Mouse (Mus musculus) ZHBTc4 (cell line): ENCODE results near the gene Gpr137b.
"Not testable (repeated sequence)": the region's sequence is repeated elsewhere in the genome, so short reads cannot be mapped to it uniquely, and the experiment has no call there.

Experiments
- DNase-seq: peaks from one replicate; pipeline ENCODE4 v3.0.0-alpha.2; 2011; ENCODE audit warnings: low read depth, low spot score

Gpr137b gene

DNA sequence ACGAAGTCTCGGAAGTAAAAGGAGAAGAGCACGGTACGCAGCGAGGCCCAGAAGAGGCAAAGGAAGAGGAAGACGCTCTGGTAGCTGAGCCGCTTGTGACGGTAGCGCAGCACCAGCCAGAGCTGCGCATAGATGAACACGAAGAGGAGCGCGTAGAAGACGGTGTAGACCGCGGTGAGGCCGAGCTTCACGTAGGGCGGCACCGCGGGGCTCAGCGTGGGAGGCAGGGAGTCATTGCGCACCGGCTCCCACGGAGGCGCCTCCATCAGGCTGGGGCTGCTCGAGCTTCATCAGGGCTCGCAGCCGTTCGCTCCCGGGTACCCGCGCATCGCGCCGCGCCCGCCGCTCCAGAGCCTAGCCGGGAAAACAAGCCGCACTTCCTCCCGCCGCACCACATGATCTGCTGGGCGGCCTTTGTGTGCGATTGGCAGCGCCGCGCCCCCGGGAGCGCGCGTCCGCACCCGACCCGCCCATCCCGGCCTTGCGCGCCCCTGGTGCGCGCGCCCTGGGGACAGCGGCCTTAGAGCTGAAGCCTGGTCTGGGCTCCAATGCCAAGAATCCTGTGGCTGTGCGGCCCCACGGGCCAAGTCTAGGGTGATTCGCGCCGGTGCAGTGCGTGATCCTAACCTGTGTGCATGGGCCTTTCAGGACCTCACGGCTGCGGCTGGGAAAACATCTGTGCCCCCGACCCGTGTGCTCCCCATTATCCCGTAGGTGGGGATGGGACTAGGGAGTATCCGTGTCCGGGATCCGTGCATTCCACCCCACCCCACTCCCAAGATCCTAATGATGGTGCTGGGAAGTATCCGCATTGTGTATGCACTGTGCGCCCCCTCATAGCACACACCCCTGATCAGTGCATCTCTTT is at the start of gene Gpr137b:
Gene Gpr137b, minus strand, starts transcription at position 787 of the 868 bp plus-strand sequence.
- peak; percentile 69 for DNase-seq

DNA sequence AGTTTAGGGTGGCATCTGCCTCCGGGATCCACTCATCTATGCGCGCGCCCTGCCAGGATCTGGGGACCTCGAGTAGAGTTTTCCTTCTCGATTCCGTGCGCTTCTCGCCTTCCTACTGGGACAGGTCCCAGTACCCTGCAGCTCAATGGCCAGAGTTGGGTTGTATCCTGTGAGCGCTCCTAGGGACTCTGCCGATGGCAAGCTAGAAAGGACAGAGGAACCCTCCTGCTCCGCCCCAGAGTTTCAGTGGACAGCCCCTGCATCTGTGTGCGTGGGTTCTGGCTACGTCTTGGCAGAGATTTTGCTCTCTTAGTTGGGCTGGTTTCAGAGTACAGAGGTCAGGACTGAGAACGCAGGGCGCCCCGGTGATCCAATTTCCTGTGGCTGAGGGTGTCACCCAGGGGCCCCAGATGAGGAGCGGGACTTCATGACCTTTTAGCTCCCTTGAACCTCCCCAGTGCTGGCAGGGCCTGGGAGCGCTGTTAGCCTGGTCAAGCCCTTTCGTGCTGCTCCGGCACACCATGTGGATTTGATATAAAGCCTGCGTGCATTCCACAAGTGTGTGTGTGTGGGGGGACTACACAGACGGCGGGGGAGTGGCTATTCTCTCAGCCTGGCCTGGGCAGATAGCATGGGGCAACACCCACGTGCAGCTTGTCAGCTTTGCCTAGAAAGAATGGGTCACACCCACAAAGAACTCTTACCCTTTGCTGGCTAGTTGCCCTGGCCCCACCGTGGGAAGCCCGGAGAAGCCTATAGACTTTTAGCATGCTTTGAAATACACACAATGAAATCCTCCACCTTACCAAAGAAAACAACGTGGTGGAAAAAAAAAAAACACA is 44.5 kb upstream of the Gpr137b start:
- DNase-seq = not testable (repeated sequence)

GRCm38 (mm10) chr13:13437460-13438015 is 43.7 kb upstream of the Gpr137b start, which contains the start of gene Nid1:
Gene Nid1, plus strand, starts transcription at chr13:13437551.
- DNase-seq = peak; percentile 78

DNA sequence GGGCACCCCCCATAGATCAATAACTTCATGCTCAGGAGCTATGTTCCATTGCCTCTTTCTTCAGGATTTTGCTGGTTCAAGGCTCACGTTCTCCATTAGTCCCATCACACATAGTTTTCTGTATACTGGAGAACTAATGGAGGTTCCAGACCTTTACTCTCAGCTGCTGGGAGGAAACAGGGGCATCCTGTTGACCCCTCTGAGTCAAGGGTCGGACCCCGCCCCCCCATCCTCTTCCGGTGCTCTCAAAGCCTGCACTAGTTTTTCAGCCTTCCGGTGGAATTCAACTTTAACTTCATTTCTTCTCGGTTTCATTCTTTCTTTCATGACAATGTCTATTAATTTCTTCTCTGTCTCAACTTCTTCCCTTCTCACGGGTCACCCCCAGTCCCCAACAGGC is 42.3 kb upstream of the Gpr137b start:
- DNase-seq = not testable (repeated sequence)

DNA sequence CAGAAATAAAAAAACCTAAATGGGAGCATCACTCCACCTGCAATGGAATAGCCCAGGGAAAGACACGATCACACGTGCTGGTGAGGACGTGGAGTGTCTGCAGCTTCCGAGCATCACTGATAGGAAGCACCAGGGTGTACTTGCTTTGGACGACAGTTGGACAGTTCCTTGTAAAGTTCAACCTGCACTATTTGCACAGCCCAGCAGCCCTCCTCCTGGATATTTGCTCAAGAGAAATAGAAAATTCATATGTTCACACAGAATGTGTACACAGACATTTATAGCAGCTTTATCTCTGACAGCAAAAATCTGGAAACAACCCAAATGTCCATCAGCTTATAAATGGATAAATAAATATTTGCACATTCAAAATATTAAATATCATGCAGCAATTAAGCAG is 29.5 kb upstream of the Gpr137b start:
- not testable (repeated sequence) for DNase-seq

GRCm38 (mm10) chr13:13418859-13419258 is 25.0 kb upstream of the Gpr137b start:
- DNase-seq = not testable (repeated sequence)

DNA sequence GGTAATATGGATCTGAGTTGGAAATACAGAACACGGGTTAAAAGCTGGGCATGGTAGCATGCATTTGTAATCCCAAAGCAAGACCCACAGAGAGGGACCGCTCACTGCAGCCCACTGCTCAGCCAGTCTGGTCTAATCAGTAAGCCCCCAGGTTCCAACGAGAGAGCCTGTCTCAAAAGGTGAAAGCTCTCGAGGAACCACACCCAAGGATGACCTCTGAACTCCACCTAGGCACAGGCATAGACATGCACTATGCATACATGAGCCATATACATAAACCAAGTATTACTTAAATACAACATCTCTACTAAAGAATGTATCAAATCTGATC is 22.2 kb upstream of the Gpr137b start:
- DNase-seq = not testable (repeated sequence)

DNA sequence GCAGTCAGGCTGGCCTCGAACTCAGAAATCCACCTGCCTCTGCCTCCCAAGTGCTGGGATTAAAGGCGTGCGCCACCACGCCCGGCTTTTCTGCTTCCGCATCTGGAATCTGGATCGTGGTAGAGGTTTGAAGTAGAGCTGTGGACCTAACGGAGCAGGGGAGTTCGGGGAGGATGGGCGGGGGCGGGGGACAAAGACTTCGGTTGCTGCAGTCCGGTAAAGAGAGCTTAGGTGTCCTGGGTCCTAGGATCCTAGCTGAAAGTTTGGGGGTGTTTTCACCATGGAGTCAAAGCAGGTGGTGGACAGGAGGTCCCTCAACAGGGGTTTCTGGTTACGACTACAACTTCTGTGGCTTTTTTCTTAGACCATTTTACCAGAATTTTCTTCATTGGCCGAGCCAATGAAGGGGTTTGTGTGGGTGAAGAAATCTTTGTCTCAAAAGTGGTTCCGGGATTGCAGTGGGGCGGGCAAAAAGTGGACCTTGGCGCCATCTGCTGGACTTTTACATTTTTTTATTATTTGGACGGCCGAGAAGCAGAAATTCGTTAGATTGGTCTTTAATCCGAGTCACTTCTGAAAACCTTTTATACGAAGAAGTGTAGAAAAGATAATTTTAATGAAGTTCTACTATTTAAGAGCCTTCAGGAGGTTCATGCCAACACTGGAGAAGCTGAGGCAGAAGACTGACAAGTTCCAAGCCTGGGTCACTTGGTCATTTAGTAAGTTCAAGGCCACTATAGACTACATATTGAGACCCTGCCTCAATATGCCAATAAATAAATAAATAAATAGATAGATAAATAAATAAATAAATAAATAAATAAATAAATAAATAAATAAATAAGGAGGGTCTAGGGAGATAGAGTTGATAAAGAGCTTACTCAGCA is 21.5 kb upstream of the Gpr137b start:
- DNase-seq = peak; percentile 72

DNA sequence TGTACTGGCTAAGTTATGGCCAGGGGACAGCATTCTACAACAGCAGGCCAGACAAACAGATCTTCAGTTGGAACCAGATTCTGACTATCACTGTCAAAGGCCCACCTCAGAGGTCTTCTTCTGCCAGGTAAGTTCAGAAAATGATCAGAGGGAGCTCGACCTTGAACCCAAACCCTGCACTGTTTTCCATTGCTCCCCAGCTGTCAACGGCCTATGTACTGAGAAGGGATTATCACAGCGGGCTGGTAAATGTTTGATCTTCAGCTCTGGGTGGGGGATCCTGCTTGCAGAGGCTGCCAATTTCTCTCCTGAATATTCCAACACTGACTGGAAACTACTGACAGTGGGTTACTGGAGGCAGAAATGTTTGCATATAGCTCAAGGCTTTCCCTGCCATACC is 20.4 kb upstream of the Gpr137b start:
- DNase-seq = no peak

DNA sequence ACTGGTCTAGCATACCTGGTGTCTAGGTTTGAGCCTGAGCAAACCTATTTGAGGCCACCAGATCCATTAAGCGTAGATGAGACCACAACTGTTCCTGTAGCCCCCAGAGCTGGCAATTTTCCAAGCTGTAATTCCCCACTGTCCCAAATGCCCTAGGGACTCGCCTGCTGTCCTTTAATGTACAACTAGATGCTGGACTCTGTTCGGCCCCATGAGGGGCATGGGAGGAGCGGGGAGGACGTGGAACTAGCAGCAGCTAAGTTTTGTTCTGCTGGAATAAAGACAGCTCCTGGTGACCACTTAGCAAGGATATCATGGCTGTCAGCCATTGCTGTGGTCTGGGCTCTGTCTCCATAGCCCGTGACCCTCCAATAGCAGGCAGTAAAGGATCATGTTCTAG is 11.7 kb upstream of the Gpr137b start:
- not testable (repeated sequence) for DNase-seq

GRCm38 (mm10) chr13:13404517-13405155 is 10.8 kb upstream of the Gpr137b start:
- not testable (repeated sequence) for DNase-seq

DNA sequence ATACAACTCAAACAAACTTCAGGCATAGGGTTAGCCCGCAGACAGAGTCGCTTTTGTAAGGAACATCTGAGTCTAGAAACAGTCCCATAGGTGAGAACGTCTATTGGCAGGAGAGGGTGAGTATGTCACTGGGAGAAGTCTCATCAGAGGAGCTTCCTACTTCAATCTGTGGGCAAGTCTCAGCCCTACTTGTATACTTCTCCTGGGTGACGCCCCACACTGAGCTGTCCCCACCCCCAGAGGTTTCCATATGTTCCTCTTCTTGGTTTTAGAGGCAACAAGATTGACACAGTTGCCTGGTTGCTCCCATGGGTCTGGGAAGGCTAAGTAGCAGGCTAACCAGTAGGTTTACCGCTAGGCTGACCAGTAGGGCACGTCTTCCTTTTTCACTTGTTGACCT is 10.0 kb upstream of the Gpr137b start:
- DNase-seq = not testable (repeated sequence)

DNA sequence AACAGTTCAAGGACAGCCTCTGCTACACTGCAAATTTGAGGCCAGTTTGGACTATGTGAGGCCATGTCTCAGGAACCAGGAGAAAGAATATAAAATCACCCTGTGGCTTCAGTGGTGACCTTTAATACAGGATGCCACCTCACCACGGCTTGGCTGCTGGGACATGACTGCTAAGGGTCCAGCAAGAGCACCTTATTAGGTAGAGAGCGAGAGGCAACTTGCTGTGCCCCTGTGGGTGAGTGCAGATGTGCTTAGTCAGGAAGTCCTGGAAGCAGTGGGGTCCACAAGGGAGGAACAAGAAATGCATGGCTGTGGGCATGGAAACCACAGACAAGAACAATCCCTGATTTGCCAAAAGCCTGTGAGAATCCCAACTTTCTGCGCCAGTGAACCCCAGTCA is 9.6 kb upstream of the Gpr137b start:
- DNase-seq = not testable (repeated sequence)

- DNase-seq = not testable (repeated sequence)
Measured at GRCm38 (mm10) chr13:13402818-13403217, 9.0 kb upstream of the Gpr137b start.

DNA sequence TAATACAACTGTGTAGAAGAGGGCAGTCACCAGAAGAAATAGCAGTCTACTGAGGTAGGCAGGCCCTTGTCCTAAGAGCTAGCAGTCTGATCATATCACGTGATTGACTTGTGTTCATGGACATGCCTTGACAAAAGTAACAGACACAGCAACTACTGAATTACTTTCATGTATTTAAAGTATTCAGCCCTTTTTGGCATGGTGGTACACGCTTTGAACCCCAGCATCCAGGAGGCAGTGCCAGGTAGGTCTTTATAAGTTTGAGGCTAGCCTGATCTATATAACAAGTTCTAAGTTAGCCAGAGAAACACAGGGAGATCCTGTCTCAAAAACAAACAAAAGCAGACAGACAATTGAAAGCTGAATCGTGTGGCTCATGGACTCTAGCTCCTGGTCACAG is 7.0 kb upstream of the Gpr137b start:
- not testable (repeated sequence) for DNase-seq

DNA sequence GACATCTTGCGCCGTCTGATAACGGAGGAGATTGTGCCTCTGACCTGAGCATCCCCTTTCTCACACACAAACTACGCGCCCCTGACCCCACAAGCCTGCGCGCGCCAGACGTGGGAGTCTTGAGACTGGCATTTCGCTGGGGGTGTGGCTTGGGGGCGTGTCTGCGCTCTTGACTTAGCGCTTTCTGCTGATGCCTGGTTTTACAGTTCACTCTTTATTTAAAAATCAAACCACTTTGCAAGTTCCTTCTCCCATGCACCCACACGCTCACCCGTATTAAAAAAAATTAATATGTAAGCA is 232 bp upstream of the Gpr137b start:
- DNase-seq = peak; percentile 67

DNA sequence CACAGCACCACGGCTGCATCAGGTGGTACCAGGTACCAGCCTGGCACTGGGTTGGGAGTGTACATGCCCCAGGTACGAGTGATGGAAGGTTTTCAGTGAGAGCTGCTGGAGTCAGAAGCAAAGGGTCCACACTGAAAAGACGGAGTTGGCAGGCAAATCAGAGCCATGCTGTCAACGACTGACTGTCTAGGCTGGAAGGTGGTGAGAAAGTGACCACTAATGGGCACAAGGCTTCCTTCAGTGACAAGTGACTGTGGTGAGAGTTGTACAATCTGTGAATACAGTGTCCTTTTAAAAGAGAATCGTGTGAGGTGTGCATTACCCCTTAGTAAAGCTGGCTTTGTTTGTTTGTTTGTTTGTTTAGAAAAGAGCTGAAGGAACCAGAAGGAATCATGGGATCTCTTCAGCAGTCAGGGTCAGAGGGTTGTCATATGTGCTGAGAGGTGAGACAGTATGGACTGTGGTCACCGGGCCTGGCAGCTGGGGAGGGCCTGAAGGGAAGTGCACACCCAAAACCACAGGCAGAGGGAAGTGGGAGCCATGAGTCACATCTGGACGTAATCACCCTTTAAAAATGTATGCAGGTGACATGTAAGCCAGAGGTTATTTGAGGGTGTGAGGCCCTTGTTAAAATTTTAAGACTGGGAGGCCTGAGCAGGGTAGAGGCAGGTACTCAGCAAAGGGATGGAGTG is 15.5 kb downstream of the Gpr137b start:
- DNase-seq = not testable (repeated sequence)

DNA sequence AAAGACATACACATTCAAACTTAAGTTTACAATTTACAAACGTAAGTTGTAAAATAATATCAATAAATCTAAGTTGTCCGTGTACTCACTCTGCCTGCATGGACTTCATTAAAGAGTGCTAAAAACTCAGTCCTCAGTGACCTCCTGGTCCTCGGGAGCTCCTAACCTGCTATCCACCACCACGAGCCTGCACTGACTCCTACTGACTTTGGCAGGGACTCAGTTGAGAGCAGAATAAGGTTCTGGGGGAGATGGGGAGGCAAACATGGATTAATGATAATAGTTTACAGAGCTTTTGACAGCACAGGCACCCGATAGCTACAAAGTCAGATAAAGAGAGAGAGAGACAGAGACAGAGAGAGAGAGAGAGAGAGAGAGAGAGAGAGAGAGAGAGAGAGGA is 16.6 kb downstream of the Gpr137b start:
- no peak for DNase-seq

- not testable (repeated sequence) for DNase-seq
Measured at GRCm38 (mm10) chr13:13373965-13374364, 19.8 kb downstream of the Gpr137b start.

GRCm38 (mm10) chr13:13371436-13371835 is 22.4 kb downstream of the Gpr137b start:
- not testable (repeated sequence) for DNase-seq
